Mouse (Mus musculus): ENCODE data around the gene St3gal3.

Gene St3gal3

GRCm38 (mm10) chr4:117926545-117927482 is 207.9 kb downstream of the St3gal3 start:
- CTCF ChIA-PET, result no interaction called here

DNA sequence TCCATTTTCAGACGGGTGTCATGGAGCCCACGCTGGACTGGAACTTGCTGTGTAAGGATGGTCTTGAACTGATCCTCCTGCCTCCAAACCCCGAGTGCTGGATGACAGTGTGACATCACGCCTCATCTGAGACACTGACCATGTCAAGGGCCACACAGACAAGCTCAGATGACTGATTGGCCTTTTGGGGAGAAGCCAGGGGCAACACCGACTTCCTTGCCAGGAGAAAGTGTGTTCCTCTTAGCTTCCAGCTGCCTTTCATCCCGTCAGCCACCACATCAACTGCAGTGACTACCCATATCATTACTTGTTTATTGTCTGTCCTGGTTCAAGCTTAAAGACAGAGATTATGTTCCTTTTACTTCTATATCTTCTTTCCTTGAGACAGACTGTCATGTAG is 209.8 kb downstream of the St3gal3 start:
- CTCF ChIA-PET, result interaction anchor here (0.8 kb wide), 2 partner anchors 40 to 248 kb away, joined by 3 to 4 read pairs; no protein-coding TSS in a partner anchor

- CTCF ChIA-PET, result no interaction called here
Measured at GRCm38 (mm10) chr4:117923450-117923849, 211.3 kb downstream of the St3gal3 start.

GRCm38 (mm10) chr4:117921358-117921757 is 213.4 kb downstream of the St3gal3 start:
- CTCF ChIA-PET, result interaction anchor here (0.7 kb wide), 1 partner anchor 1437 kb away, joined by 15 read pairs; no protein-coding TSS in a partner anchor

DNA sequence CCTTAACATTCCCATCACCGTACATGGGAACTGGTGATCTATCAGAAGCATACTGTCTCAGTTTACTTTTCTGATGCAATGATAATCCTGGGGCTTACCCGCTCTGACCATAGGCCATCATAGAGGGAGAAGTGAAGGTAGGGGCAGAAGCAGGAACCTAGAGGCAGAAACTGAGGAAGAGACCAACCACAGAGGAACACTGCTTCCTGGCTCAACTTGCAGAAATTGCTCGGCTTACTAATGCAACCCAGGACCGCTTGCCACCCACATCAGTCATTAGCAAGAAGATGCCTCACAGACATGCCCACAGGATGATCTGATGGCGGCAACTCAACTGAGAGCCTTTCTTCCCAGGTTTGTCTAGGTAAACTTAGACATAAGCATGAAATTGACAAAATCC is 216.0 kb downstream of the St3gal3 start:
- CTCF ChIA-PET, result no interaction called here

DNA sequence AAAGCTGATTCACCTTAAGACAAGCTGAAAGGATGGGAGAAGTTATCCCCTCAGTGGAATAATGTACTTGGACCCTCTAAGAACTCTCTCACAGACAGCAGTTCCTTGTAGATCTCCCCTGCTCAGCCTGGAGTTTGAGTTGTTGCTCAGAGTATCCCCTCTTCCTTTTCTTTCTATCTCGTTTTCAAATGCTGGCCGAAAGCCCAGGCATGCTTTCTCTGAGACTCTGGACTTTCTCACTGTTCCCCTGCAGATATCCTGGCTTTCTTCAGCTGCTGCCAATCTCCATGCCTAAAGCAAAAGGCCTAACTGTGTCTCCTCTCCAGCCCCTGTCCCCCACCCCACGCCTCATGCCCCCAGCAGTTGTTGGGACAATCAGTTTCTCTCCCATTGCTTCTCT is 216.5 kb downstream of the St3gal3 start:
- CTCF ChIA-PET, result no interaction called here

GRCm38 (mm10) chr4:117917847-117918246 is 216.9 kb downstream of the St3gal3 start:
- CTCF ChIA-PET, result no interaction called here

- CTCF ChIA-PET, result interaction anchor here (0.7 kb wide), 1 partner anchor 366 kb away, joined by 3 read pairs; no protein-coding TSS in a partner anchor
Measured at GRCm38 (mm10) chr4:117917402-117917801, 217.3 kb downstream of the St3gal3 start.

DNA sequence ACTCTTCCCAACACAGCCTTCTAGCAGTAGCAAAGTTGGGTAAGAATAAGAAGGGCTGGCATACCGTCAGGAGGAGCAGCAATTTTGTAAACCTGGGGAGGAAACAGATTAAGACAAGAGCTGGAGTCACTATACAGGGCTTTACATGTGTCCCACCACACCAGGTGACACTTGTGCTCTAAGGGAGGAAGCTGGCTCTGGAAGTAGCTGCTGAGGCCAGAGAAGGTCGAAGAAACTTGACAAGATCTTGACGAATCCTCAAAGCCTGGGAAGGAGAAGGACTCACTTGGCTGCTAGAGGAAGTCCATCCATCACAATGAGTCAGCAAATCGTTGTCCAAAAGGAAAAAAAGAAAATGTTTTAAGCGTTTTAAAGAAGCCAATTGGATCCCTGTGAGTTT is 218.3 kb downstream of the St3gal3 start:
- CTCF ChIA-PET, result interaction anchor here (1.4 kb wide), 1 partner anchor 14 kb away, joined by 3 read pairs; no protein-coding TSS in a partner anchor

- CTCF ChIA-PET, result interaction anchor here (1.4 kb wide), 1 partner anchor 13 kb away, joined by 3 read pairs; no protein-coding TSS in a partner anchor
Measured at GRCm38 (mm10) chr4:117915489-117916105, 219.1 kb downstream of the St3gal3 start.

DNA sequence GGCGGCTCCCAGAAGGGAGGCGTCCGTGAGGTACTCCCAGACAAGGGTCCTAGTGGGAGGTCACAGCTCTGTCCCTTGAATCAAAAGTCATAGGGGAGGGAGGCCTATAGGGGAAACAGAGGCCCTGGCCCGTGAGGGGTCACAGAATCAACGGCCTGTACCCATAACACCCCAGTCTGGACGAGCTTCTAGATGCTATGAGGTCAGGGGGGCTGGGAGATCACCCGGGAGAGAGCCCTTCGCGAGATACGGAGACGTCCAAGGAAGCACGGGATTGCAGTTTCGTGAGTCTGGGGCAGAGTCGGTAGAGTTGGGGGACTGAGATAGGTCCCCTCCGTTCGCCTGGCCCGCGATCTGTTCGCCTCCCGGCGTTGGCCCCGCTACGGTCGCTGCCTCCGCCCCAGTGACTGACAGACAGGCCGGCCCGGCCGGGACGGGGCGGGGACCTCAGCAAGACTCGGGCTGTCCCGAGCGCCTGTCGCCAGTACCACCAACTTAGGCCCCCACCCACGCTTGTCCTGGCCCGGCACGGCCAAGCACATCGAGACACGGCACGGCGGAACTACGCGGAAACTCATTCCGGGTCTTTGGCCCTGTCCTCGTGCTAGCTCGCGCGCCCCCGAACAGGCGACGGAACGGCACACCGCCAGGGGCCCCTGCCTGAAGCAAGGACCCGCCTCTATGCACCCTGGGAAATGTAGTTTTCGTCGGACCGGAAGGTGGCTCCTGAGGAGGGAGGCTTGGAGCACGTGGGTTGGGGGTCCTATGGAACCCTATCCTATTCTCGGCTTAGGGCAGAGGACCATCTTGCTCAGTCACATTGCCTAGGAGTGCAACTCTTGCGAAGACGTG is 219.9 kb downstream of the St3gal3 start, which contains the start of gene Ipo13:
Gene Ipo13, minus strand, starts transcription at position 409 of the 852 bp plus-strand sequence.
- CTCF ChIA-PET, result interaction anchor here (0.6 to 1.4 kb wide), 2 partner anchors 11 to 55 kb away, joined by 3 read pairs; no protein-coding TSS in a partner anchor

DNA sequence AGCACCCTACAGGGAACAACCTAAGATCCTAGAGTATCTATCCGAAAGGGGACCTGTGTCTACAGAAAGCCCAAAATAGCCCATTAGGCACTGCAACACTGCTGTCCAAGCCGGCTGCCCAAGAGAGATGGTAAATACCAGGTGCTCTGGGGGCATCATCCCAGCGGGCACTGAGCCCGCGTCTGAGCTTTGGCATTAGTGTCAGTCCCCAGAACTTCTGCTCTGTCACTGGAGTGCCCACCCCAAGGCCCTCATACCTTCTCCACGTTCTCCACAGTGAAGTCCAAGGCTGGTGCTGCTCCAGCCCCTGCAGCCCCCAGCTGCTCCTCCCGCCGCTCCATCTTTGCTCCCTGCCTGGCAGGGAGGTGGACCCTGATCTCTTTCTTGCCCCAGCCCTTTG is 220.7 kb downstream of the St3gal3 start:
- CTCF ChIA-PET, result interaction anchor here (0.6 to 1.4 kb wide), 3 partner anchors 10 to 1086 kb away, joined by 3 to 5 read pairs (median 3); no protein-coding TSS in a partner anchor

GRCm38 (mm10) chr4:117913421-117913820 is 221.3 kb downstream of the St3gal3 start:
- CTCF ChIA-PET, result interaction anchor here (0.7 kb wide), 1 partner anchor 1085 kb away, joined by 5 read pairs; no protein-coding TSS in a partner anchor

DNA sequence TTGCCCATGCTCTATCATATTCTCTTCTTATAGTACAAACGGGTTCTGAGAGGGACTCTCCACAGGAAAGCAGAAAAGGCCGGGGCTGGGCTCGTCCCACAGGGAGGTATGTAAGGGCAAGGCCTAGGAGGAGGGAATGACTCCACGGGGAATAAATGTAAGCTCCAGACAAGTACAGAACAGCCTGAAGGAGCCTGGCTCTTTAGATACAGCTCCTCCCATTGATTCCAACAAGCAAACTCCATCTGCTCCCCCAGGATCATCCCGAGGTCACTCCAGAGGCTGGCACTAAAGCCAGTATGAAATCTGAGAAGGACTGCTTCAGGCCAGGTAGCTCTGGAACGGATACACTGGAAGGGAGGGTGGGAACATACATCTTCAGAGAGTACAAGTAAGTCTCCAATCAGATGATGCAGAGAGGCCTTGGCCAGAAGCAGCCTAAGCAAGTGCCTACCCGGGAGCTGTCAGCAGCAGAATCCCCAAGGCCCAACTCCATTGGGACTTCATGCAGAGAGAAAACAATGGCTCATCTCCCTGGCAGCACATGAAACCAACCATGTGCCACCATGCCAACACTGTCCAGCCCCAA is 221.9 kb downstream of the St3gal3 start:
- CTCF ChIA-PET, result no interaction called here

DNA sequence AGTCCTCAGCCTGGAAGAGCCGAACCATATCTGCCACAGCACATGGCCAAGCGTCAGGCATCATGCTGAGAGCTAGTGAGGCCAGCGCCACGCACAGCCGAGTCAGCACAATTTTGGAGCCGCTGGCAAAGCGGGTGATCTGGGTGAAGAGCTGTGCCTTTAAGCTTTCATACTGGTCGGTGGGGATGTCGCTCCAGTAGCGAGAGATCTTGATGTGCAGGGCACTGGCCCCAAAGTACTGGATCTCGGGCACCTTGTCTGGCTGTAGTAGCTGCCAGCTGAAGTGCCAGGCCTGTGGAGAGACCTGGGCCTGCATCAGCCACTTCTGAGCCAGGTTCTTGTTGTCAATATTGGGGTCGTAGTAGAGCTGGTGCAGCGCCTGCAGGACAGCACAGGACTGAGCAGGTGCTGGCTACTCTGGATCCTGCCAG is 222.6 kb downstream of the St3gal3 start:
- CTCF ChIA-PET, result no interaction called here

DNA sequence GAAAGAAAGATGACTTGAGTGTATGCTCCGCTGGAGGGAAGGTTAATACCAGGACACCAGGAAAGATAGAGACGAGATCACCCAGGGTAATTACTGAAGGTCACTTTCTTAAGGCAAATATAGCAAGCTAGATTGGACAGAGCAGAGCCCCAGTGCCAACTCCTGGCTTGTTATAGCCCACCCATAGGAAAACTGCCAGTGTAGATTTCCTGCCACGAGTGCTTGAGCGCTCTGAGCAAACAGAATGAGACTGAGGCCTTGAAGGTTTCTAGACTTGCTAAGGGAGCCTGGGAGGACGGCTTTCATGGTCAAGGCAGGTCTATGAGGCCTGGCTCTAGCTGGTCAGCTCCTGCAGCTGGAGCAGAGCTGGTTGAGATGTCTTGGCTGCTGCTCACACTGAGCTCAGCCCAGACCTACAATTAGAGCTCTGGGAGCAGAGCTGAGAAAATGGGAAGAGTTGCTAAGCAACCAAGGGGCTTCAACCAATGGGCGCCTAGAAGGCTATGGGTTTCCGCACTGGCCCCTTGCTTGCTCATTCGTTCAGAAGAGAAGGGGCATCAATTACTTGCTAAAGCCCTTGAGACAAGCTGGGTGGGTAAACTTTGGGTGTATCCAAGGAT is 225.8 kb downstream of the St3gal3 start:
- CTCF ChIA-PET, result no interaction called here

DNA sequence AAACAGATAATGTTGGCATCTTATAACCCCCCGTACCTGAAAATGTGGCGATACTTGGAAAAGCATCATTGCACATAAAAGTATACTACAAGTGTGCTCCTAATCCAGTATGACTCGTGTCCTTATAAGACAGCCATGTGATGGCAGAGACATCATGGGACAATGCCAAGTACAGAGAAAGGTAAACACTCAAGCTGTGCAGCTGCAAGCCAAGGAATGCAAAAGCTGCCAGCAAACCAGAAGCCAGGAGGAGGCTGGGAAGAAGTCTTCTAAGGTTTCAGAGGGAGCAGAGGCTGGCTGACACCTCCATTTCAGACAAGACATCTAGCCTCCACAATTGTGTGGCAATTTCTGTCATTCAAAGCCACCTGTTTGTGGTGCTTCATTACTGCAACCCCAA is 228.5 kb downstream of the St3gal3 start:
- CTCF ChIA-PET, result no interaction called here

GRCm38 (mm10) chr4:117904761-117905160 is 230.0 kb downstream of the St3gal3 start:
- CTCF ChIA-PET, result no interaction called here

- CTCF ChIA-PET, result interaction anchor here (0.8 kb wide), 1 partner anchor 10 kb away, joined by 3 read pairs; the partner anchor contains the start of gene Ipo13
Measured at GRCm38 (mm10) chr4:117904094-117904493, 230.6 kb downstream of the St3gal3 start.

DNA sequence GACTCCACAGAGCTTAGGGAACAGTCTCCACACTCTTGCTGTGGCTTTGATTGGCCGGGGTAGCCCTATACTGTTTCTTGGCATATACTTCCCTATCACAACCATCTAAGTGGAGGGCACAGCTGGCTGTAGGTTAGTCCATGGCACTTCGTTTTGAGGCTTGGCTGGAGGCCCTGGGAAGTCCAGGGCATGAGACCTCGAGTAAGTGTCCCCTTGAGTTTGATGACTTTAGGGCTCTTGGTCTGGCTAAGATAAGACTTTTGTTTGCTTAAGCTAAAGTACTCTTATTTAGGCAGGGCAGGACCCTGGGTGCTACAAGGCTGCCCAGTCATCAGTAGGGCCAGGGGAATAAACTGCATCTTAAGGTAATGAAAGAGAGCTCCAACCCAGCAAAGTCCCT is 236.6 kb downstream of the St3gal3 start:
- CTCF ChIA-PET, result no interaction called here
